Mouse (Mus musculus): ENCODE results near the gene Ppp1r8.
A peak's percentile ranks its signal among the peaks of the same experiment; 100 is the strongest.
"Not testable (repeated sequence)": the region's sequence is repeated elsewhere in the genome, so short reads cannot be mapped to it uniquely, and the experiment has no call there.

The Ppp1r8 gene

DNA sequence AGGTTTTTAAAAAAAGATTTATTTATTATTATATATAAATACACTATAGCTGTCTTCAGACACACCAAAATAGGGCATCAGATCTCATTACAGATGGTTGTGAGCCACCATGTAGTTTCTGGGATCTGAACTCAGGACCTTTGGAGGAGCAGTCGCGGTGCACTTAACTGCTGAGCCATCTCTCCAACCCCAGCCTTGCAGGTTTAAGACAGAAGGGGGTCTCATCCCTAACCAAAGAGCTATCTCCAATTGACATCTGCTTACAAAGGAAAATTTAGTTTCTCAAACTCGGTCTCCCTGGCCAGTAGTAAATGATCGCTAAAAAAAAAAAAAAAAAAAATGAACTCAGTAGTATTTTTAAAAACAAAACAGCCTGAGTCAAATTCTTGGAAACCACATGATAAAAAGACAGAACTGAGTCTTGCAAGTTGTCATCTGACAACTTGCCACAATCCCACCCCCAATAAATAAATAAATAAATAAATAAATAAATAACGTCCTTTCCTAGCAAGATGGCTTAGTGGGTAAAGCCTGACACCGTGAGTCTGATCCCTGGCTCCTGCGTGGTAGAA lies 36.3 kb downstream of the Ppp1r8 start:
- no peak for DNase-seq (ENCODE audit: low spot score in 2 of 2)

DNA sequence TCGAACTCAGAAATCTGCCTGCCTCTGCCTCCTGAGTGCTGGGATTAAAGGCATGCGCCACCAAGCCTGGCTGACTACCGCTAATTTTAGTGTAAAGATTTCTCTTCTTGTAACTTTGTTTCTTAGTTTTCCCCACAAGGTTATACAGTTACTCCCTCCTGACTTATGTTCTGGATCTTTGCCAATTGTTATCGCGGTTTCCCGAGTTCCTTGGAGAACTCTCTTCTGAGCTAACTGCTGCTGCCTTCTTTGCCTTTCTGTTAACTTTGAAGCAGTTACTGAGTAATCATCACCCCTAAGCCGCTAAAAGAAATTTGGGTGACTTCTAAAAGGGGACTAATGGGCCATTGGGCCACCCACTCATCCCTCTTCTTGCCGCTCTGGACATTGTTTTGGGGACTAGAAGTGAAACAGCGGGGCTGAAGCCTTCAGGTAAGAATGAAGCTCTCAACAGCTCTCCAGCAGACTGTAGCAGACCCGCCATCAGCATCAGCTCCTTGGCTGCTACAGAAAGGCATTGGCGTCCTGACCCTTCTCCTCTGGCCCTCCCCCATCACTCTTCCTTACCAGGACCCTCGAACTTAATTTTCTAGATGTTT lies 37.3 kb downstream of the Ppp1r8 start:
- DNase-seq (ENCODE audit: low spot score in 2 of 2), result no peak

DNA sequence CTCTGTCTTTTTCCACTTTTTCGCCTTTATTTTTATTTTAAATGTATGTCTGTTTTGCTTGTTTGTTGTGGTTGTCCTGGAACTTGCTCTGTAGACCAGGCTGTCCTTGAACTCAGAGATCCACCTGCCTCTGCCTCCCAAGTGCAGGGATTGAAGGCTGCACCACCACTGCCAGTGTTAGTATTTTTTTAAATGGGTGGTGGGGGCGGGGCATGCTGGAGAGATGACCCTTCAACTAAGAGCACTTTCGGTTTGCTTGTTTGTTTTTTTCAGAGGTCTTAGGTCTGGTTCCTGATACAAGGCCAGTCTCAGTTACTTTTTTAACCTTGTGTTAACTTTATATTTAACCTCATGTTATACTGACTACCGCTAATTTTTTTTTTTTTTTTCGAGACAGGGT lies 37.8 kb downstream of the Ppp1r8 start:
- no peak for DNase-seq (ENCODE audit: low spot score in 2 of 2)

DNA sequence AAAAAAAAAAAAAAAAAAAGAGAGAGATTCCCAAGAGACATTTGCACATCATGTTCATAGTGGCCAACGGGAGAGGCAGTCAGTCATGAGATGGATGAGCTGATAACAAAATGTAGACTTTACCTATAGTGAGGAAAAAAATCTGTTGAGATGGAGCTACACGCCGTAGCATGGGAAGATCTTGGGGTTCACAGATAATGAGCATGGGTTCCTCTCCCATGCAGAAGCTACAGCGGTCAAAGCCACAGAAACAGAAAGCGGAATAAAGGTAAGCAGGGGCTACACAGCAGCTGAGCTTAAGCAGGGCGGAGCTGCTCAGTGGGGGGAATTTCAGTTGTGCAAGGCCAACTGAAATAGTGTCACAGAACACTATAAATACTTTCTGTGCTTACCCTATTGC lies 38.6 kb downstream of the Ppp1r8 start:
- DNase-seq (ENCODE audit: low spot score in 2 of 2), result no peak

DNA sequence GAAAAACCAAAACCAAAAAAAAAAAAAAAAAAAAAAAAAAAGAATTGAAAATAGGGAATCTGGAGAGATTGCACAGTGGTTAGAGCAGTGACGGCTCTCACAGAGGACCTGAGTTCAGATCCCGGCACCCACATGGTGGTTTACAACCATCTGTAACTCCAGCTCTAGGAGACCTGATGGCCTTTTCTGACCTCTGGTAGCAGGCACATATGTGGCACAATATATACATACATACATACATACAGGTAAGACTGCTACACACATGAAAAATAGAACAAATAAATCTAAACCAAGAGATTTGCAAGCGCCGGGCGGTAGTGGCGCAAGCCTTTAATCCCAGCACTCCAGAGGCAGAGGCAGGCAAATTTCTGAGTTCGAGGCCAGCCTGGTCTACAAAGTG lies 39.1 kb downstream of the Ppp1r8 start:
- DNase-seq (ENCODE audit: low spot score in 2 of 2), result no peak

DNA sequence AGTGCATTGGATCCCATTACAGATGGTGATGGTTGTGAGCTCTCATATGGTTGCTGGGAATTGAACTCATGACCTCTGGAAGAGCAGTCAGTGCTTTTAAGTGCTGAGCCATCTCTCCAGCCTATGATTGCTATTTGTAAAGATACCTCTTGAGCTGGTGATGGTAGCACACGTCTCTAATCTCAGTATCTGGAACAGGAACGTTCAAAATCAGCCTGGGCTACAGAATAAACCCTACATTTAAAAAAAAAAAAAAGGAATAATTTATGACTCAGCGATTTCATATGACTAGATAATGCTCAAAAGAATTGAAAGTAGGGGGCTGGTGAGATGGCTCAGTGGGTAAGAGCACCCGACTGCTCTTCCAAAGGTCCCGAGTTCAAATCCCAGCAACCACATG lies 39.8 kb downstream of the Ppp1r8 start:
- no peak for DNase-seq (ENCODE audit: low spot score in 2 of 2)

DNA sequence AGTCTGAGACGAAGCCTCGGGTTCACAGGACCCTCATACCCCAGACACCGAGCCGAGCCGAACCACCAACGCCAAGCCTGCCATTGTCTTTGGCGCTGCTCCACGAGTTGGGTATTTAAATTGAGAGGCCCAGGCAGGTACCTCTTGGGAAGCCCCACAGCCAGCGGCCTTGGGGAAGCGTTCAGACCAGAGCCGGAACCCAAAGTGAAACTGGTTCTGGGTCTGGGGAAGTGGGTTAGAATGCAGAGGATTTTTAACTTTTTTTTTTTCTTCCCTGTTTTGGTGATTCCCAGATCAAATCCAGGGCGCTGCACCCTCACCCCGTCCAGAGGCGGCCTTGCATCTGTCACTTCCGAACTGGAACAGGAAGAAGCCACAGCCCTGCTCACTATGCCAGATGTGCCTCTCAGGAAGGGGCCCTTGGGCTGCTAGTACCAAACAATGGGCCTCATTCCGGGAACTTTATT lies 40.8 kb downstream of the Ppp1r8 start:
- no peak for DNase-seq (ENCODE audit: low spot score in 2 of 2)

DNA sequence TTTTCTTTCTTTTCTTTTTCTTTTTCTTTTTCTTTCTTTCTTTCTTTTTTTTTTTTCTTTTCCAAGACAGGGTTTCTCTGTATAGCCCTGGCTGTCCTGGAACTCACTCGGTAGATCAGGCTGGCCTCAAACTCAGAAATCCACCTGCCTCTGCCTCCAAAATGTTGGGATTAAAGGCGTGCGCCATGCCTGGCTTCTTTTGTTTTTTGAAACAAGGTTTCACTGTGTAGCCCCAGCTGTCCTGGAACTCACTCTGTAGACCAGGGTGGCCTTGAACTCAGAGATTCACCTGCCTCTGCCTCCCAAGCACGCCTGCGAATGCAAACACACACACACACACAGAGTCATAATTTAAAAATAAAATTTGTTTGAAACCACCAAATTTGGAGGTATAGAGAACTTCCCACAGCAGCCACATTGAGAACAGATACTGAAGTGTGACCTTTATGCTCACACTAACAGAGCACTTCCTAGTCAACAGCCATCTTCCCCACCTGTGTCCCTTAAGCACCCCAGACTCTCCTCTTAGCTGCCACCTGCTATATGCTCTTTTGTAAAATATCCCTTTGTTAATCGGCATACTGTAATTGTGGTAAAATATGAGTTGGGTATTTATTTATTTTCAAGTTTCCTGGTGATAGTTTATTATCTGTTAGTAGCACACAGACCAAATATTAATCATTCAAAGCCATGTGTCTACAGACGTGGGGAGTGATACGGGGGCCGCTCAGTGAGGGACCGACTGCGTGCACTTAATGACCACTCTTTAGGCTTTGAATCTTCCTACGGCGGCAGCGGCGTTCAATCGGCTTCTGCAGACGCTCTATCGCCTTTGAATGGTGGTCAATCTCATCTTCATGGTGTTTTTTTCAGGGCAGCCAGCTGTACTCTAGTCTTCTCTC lies 41.5 kb downstream of the Ppp1r8 start:
- no peak for DNase-seq (ENCODE audit: low spot score in 2 of 2)

DNA sequence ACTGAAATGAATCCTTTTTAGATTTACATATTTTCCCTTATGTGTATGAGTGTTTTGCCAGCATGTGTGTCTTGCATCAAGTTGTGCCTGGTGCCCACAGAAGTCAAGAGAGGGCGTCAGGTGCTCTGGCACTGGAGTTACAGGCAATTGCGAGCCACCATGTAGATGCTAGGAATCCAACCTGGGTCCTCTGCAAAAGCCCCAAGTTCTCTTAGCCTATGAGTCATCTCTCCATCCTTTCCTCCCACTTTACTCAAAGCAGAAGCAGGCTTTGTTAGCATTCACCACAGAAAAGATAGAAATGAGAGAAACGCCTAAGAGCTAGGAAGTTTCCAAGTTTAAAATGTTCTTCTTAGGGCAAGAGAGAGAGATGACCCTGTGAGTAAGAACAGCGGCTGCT lies 43.1 kb downstream of the Ppp1r8 start:
- no peak for DNase-seq (ENCODE audit: low spot score in 2 of 2)

DNA sequence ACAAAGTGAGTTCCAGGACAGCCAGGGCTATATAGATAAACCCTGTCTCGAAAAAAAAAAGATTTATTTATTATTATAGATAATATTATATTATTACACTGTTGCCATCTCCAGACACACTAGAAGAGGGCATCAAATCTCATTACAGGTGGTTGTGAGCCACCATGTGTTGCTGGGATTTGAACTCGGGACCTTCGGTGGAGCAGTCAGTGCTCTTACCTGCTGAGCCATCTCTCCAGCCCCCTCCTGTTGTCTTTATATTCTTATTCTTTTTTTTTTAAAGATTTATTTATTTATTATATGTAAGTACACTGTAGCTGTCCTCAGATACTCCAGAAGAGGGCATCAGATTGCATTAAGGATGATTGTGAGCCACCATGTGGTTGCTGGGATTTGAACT lies 44.3 kb downstream of the Ppp1r8 start:
- not testable (repeated sequence) for DNase-seq (ENCODE audit: low spot score in 2 of 2)

DNA sequence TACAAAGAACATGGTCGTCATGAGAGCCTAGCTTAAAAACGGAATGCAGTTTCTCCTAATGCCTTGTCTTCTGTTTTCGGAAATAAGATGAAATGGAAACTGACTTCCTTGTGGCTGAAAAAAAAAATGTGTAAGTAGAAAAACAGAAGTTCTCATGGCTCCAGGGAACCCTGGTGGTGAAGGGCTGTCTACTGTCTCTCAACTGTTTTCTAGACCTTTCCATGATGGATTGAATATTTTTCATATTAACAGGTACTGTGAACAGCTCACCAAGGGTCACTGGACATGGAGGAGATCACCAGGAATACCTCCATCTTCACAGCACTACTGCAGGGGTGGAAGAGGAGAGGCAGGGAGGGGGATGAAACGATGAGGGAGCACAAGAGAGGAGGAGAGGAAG lies 44.9 kb downstream of the Ppp1r8 start:
- no peak for DNase-seq (ENCODE audit: low spot score in 2 of 2)

DNA sequence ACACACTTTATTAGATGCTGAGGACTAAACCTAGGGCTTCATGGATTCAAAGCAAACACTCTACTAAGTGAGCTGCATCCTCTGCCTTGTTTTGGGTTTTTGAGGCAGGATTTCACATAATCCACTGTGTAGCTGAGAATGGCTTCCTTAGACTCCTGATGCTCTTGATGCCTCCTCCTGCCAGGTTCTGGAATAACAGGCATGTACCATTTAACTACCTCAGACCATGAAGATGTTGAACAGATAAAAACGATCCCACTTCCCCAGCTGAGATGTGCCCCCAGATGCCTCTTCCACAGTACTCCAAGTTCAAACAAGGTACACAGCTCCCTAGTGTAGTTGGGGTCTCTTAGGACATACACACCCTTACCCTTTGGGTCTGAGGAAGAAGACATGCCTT lies 45.5 kb downstream of the Ppp1r8 start:
- no peak for DNase-seq (ENCODE audit: low spot score in 2 of 2)

DNA sequence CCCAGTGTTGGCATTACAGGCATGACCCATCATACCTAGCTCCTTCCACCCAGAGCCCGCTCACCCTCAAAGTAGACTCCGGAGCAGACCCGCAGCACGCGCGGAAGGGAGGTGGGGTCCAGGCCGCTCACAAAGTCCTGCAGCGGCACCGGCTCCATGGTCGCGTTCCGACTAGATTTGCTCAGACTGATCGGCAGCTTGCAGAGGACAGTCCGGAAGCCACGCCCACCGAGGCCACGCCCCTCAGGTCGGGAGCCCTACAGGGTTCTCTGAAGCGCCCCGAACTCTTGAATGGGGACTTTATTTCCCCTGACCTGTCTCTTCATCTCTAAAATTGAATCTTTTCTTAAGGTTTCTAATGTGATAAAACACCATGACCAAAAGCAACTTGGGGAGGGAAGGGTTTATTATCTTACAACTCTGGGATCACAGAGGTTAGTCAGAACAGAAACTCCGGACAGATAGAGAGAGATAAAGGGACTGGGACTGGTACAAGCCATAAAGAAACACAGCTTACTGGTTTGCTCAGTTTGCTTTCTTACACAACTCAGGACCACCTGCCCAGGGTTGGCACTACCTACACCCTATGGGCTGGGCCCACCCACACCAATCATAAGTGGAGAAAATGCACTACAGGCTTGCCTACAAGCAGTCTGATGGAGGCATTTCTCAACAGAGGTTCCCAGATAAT lies 46.6 kb downstream of the Ppp1r8 start, which contains the start of gene Themis2:
Gene Themis2 (minus strand): TSS at position 192 of the 691 bp plus-strand sequence.
- DNase-seq (ENCODE audit: low spot score in 2 of 2), result peak; percentile 46 to 48

DNA sequence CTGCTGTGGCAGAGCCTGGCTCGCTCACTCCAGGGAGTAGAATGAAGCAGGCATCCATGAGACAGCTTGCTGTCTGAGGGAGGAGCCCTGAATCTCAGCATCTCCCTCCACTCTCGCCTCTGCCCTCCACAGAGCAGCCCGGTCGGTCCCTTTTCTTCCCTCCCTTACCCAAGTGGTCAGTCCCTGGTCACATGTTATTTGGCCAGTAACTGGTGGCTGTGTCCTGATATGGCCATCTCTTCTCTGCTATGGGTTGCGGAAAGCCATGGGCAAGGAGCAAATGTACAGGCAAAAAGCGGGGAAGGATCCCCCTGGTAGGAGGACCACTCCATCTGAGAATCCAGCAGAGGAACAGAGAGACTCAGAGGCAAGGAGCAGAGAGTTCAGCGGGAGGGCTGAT lies 47.8 kb downstream of the Ppp1r8 start:
- DNase-seq (ENCODE audit: low spot score in 2 of 2), result no peak

DNA sequence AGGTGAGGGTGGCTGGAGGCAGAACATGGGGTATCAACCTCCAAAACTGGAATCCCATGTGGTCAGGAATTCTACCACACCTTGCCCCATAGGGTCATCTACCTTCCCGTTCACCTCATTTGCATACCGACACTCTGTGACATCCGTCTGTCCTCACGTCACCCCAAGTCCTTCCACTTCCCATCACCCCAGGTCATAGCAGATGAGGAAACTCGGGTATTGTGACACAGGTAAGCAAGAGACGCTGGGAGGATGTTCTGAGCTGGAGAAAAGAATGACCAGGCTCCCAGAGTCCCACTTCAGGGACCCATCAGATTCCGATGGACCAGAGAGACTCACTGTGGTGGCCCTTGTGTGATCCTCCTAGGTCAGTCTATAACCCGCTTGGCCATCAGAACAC lies 48.2 kb downstream of the Ppp1r8 start:
- no peak for DNase-seq (ENCODE audit: low spot score in 2 of 2)

DNA sequence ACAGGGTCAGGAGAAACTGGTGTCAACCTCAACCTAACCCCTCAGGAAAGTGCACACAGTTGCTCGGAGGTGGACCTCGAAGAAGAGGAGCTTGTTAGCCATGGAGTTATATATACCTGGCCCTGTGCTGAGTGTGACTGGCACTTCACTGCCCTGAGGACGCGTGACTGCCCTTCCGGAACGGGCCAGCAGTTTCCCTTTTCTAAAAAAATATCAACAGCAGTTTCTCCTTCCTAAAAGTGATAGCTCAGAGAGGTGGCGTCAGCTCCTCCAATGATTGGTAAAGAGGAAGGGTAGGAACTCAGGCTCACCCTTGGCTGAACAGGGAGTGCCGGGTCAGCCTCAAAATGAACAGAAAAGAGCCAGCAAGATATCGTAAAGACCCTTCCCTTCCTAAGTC lies 48.9 kb downstream of the Ppp1r8 start:
- no peak for DNase-seq (ENCODE audit: low spot score in 2 of 2)

DNA sequence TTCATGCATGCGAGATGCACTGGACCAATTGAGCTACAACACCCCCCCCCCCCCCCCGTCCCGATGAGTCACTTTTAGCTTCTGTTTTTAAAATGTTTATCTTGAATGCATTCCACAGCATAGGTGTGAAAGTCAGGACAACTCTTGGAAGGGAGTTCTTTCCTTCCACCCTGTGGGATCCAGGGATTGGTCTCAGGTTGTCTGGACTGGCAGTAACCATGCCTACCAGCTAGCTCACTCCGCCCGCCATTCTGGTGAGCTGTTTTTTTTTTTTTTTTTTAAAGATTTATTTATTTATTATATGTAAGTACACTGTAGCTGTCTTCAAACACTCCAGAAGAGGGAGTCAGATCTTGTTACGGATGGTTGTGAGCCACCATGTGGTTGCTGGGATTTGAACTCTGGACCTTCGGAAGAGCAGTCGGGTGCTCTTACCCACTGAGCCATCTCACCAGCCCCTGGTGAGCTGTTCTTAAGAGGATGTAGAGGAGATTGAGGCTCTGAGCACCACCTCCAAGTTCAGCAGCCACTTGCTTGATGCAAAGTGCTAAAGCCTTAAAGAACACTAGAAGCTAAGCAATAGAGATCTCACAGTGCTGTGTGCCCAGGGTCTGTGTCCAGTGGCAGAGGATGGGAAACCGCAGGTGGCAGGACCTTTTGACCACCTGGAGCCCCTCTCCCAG lies 49.5 kb downstream of the Ppp1r8 start:
- not testable (repeated sequence) for DNase-seq (ENCODE audit: low spot score in 2 of 2)

DNA sequence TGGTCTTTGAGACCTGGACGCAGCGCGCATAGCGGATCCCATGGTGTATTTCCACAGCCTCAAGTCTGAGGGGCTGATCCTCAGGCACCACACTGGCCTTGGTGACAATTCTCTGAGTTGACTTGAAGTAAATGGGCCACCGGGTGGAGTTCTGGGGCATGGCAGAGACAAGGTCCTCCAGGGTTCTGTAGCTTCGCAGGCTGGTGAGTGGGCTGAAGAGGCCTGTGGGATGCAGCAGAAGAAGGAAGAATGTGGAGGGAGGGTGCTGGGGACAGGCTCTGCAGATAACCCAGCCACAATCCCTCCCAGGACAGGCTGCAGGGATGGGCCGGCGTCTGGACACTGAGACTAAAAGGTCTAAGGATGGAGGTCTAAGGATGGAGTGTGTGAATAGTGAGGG lies 53.2 kb downstream of the Ppp1r8 start:
- no peak for DNase-seq (ENCODE audit: low spot score in 2 of 2)

DNA sequence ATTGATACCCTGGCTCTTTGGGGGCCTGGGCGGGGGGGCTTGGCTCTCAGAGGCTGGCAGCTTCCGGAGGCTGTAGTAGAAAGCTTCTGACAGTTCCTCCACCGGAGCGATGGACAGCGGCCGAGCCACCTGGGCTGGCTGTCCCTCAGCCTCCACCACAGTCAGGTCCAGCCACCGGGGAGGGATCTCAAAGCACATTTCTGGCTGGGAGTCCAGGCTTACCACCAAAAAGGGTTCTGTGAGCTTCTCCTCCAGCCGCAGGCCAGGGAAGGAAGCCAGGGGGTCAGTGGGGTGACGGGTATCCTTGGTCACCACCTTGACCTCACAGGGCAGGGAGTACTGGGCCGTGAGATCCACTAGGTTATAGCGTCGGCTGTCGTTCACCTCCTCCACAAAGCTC lies 57.7 kb downstream of the Ppp1r8 start:
- no peak for DNase-seq (ENCODE audit: low spot score in 2 of 2)

DNA sequence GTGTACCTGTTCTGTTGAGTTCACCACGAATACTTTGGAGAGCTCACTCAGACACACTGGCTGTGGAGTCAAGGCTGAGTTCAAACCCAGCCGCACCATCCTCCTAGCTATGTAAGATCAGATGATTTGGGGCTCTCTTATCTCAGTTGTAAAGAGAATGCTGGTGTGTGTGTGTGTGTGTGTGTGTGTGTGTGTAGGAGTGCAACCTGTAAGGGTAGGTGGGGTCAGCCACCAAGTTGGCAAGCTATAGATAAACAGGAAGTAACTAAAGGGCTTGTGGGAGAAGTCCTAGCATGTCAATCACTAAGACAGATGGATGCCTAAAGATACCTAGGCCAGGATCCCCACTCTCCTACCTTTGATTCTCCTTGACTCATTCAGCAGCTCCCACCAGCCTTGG lies 59.2 kb downstream of the Ppp1r8 start:
- no peak for DNase-seq (ENCODE audit: low spot score in 2 of 2)

DNA sequence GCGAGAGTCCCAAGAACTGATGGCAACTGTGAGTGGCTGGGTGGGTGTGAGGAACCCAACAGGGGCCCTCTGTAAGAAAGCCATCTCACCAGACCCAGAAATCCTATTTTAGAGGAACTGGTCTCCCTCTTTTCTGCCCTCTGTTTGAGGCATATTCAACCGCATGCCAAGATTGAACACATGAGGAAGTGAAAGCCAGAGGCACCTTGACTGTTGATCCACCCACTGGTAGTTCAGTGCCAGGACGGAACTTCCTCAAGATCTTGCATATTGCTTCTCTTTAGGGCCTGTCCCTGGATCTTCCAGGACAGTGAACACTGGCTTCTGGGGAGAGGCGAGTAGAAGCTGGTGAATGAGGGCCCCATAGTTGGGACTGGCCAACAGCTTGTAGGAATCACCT lies 62.7 kb downstream of the Ppp1r8 start:
- DNase-seq (ENCODE audit: low spot score in 2 of 2), result no peak
